Mouse (Mus musculus) erythroblast, embryonic 14.5 days (primary cell): Measurements from ENCODE around the gene Hoga1.

ENCODE experiments used
- GATA1 ChIP-seq: IDR thresholded peaks from 2 replicates; pipeline ENCODE4 v1.6.1; 2012; ENCODE audit warnings: low read length, inconsistent platforms, mixed read lengths
- TAL1 ChIP-seq: IDR thresholded peaks from 3 replicates; pipeline ENCODE4 v1.6.1; 2012; ENCODE audit warnings: low read length, inconsistent platforms, mixed read lengths

DNA sequence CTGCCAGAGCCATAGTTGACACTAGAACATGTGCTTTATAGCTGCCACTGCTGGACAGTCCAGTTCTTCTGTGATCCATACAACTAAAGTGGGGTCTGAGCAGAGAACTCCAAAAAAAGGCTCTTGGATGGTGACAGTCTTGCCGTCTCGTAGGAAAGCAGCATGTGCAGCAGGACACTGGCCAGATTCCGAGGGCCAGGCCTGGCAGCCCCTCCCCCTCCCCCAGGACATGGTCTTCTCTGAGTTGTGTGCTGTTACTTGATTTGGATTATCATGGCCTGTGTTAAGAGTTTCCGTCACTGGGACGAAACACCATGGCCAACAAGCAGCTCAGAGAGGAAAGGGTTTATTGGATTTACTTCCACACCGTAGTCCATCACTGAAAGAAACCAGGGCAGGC, 41.2 kb upstream of the Hoga1 start:
- no peak for TF ChIP-seq GATA1
- no peak for TF ChIP-seq TAL1
